Comparison of ENCODE assay signal across 24 mouse cellular contexts in the genomic region with DNA sequence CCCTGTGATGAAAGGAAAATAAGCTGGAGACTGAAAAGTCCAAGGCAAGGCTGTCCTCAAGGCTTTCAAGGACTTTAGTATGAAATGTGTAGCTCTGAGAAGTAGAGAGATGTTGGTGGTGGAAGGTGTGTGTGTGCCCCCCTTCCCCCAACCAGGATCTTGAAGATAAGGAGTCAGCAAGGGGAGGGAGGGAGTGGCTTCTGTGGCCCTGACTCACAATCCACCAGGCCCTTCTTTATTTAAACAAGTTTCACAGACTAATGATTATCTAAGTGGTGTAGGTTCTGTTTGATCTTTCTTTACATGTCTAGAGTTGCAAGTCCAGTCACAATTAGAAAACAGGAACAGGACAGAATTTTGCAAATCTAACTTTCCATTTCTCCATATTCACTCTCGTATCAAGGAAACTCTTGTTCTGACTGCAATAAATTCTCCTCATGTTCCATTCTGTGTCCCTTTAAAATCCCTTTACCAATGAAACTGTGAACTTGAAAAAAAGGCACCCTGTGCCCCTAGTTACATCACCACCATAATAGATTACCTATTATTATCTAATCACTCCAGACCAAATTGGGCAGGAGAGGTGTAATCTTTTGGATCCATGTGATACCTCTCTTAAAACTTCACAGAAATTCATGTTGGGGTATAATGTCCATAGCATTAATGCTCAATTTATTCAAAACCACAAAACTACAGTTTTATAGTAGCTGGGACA. TPM values are rescaled to one million over a fixed set of nuclear protein-coding genes. Genes with fewer than 3 reads are reported as not detected.
DNase-seq lines count a peak whose midpoint lies in the region; ATAC-seq lines count a peak whose summit lies in the region.
"Not testable (repeated sequence)": the region's sequence is repeated elsewhere in the genome, so short reads cannot be mapped to it uniquely, and the experiment has no call there.
"Had no signal": no experiment of that assay in that cellular context is flagged by ENCODE, and none has a peak within 500 bp of the region (broad histone marks: within the 10 kb centered on the region; RNA-seq: fewer than 3 reads in every experiment).

No protein-coding gene starts in this region.

- not testable (repeated sequence) for H3K4me3 ChIP-seq in intestine, embryonic 15.5 days (replicated peaks); kidney, embryonic 15.5 days (replicated peaks); liver, embryonic 12.5 days; liver, embryonic 16.5 days (ENCODE audit: low read depth, low read length); stomach, embryonic 16.5 days (replicated peaks; ENCODE audit: low read length)

- not testable (repeated sequence) for H3K9ac ChIP-seq in intestine, embryonic 15.5 days; kidney, embryonic 15.5 days; liver, embryonic 12.5 days; liver, embryonic 16.5 days (ENCODE audit: low read depth, low read length); stomach, embryonic 16.5 days (ENCODE audit: low read length)

- not testable (repeated sequence) for H3K27ac ChIP-seq in intestine, embryonic 15.5 days; kidney, embryonic 15.5 days; stomach, embryonic 16.5 days (ENCODE audit: low read length)
- H3K27ac ChIP-seq in liver, embryonic 12.5 days: peak overlapping the region; percentile 70; the same call in 1 of the 2 replicates
- H3K27ac ChIP-seq in liver, embryonic 16.5 days (ENCODE audit: low read length): peak overlapping the region; percentile 74

- H3K4me2 ChIP-seq in intestine, embryonic 15.5 days (replicated peaks); kidney, embryonic 15.5 days; liver, embryonic 16.5 days (ENCODE audit: low read depth, low read length); stomach, embryonic 16.5 days (ENCODE audit: low read depth, low read length): not testable (repeated sequence)
- H3K4me2 ChIP-seq in liver, embryonic 12.5 days: peak overlapping the region; percentile 27; the same call in 1 of the 2 replicates

- not testable (repeated sequence) for H3K9me3 ChIP-seq in intestine, embryonic 15.5 days; kidney, embryonic 15.5 days (replicated peaks); liver, embryonic 12.5 days (replicated peaks); liver, embryonic 16.5 days (replicated peaks; ENCODE audit: control insufficient read depth, low read length); stomach, embryonic 16.5 days (replicated peaks; ENCODE audit: control insufficient read depth, low read length)

- WGBS in intestine, embryonic 15.5 days: 53% methylated on average over 1 of the region's 1 CpGs
- 72% methylated on average over 1 of the region's 1 CpGs for WGBS in kidney, embryonic 15.5 days
- WGBS in liver, embryonic 12.5 days (ENCODE audit: insufficient replicate concordance): 75% methylated on average over 1 of the region's 1 CpGs
- no CpG with 5 or more reads among the region's 1 CpGs for WGBS in liver, embryonic 16.5 days (ENCODE audit: insufficient replicate concordance)
- WGBS in stomach, embryonic 16.5 days: 20% methylated on average over 1 of the region's 1 CpGs

- H3K4me1 ChIP-seq in intestine, embryonic 15.5 days (replicated peaks); kidney, embryonic 15.5 days; liver, embryonic 16.5 days (ENCODE audit: control insufficient read depth, low read depth, low read length); stomach, embryonic 16.5 days (ENCODE audit: control insufficient read depth, insufficient read depth, low read length): not testable (repeated sequence)
- H3K4me1 ChIP-seq in liver, embryonic 12.5 days: peaks cover 28% of the 10 kb centered on the region

- ATAC-seq in intestine, embryonic 15.5 days: peak; percentile 79
- 0 out of 2 replicates have a peak, but pooled peaks have one; percentile 6 for ATAC-seq in kidney, embryonic 15.5 days (replicated peaks; ENCODE audit: low FRiP score)
- ATAC-seq in liver, embryonic 12.5 days: peak; percentile 81
- ATAC-seq in liver, embryonic 16.5 days (ENCODE audit: low read depth): peak; percentile 80
- peak; percentile 50 for ATAC-seq in megakaryocyte progenitor cell, adult 5-6 weeks (replicated peaks; ENCODE audit: poor library complexity)
- ATAC-seq in stomach, embryonic 16.5 days (ENCODE audit: insufficient read depth, low FRiP score): peak; percentile 76; the same call in 1 of the 2 replicates

- peak; percentile 28 for DNase-seq in c-Kit-positive CD71-positive TER-119-positive erythroid progenitor cells, embryonic 14.5 days (ENCODE audit: low spot score)
- DNase-seq in urinary bladder, postnatal 25 days (ENCODE audit: low spot score): peak; percentile 9

- not testable (repeated sequence) for H3K36me3 ChIP-seq in intestine, embryonic 15.5 days; kidney, embryonic 15.5 days; liver, embryonic 12.5 days; liver, embryonic 16.5 days (ENCODE audit: control insufficient read depth, insufficient read depth); stomach, embryonic 16.5 days (ENCODE audit: control insufficient read depth, insufficient read depth, low read length)

- not testable (repeated sequence) for H3K27me3 ChIP-seq in intestine, embryonic 15.5 days (replicated peaks); kidney, embryonic 15.5 days; liver, embryonic 12.5 days (replicated peaks); liver, embryonic 16.5 days (ENCODE audit: control insufficient read depth, insufficient read depth, low read depth, low read length); stomach, embryonic 16.5 days (ENCODE audit: control insufficient read depth, insufficient read depth, low read length)

RNA-seq across cellular contexts. Expression of a gene that starts 22.4 kb away (rescaled TPM):
- polyA plus RNA-seq in intestine, embryonic 15.5 days (2015; fragmentation: Nextera tagmentation; extraction: Ambion mirVana): 3.3 and 5.3 TPM in 2 replicates
- polyA plus RNA-seq in kidney, embryonic 15.5 days (2015; fragmentation: Nextera tagmentation; extraction: Ambion mirVana): 0.27 and 0.94 TPM in 2 replicates
- 0.18 and 0.37 TPM in 2 replicates for polyA plus RNA-seq in liver, embryonic 12.5 days (2016; fragmentation: Nextera tagmentation; extraction: Ambion mirVana)
- polyA plus RNA-seq in liver, embryonic 16.5 days (2015; fragmentation: Nextera tagmentation; extraction: Ambion mirVana): 0.86 and 1.1 TPM in 2 replicates
- total RNA-seq in megakaryocyte progenitor cell, adult 5-6 weeks (2015): not detected in 2 replicates
- not detected in 2 replicates for total RNA-seq in megakaryocyte progenitor cell, adult 5-6 weeks (2017)
- 2.4 TPM in 2 replicates for polyA plus RNA-seq in stomach, embryonic 16.5 days (2015; fragmentation: Nextera tagmentation; extraction: Ambion mirVana)
- total RNA-seq: G1E; gastrocnemius, postnatal 10 days; heart, adult 18-20 months; heart, postnatal 10 days; heart, postnatal 4 days had no signal
- polyA plus RNA-seq: CD4-positive, CD25-positive, alpha-beta regulatory T cell, adult 4 months; embryonic facial prominence, embryonic 11.5 days; forebrain, embryonic 12.5 days; forebrain, embryonic 16.5 days; frontal cortex, adult 2 months; G1E; heart, embryonic 10.5 days; heart, embryonic 14.5 days had no signal

RNA-seq across cellular contexts. Expression of a gene that starts 43.3 kb away (rescaled TPM):
- 0.23 TPM in 1 of 2 replicates, not detected in the other for polyA plus RNA-seq in intestine, embryonic 15.5 days (2015; fragmentation: Nextera tagmentation; extraction: Ambion mirVana)
- polyA plus RNA-seq in kidney, embryonic 15.5 days (2015; fragmentation: Nextera tagmentation; extraction: Ambion mirVana): 0.94 and 1.2 TPM in 2 replicates
- 0.20 and 0.24 TPM in 2 replicates for polyA plus RNA-seq in liver, embryonic 12.5 days (2016; fragmentation: Nextera tagmentation; extraction: Ambion mirVana)
- 0.32 and 0.57 TPM in 2 replicates for polyA plus RNA-seq in liver, embryonic 16.5 days (2015; fragmentation: Nextera tagmentation; extraction: Ambion mirVana)
- total RNA-seq in megakaryocyte progenitor cell, adult 5-6 weeks (2015): not detected in 2 replicates
- total RNA-seq in megakaryocyte progenitor cell, adult 5-6 weeks (2017): not detected in 2 replicates
- polyA plus RNA-seq in stomach, embryonic 16.5 days (2015; fragmentation: Nextera tagmentation; extraction: Ambion mirVana): 0.48 TPM in 1 of 2 replicates, not detected in the other
- total RNA-seq: adrenal gland, postnatal 36 days; common myeloid progenitor, adult 5-6 weeks; G1E; gastrocnemius, postnatal 10 days; gastrocnemius, postnatal 4 days; heart, adult 18-20 months; heart, postnatal 10 days; heart, postnatal 4 days had no signal
- polyA plus RNA-seq: CD4-positive, CD25-positive, alpha-beta regulatory T cell, adult 4 months; embryonic facial prominence, embryonic 11.5 days; embryonic facial prominence, embryonic 15.5 days; forebrain, embryonic 12.5 days; forebrain, embryonic 16.5 days; frontal cortex, adult 2 months; G1E; heart, embryonic 10.5 days; heart, embryonic 14.5 days had no signal

RNA-seq across cellular contexts. Expression of a gene that starts 55.1 kb away (rescaled TPM):
- polyA plus RNA-seq in intestine, embryonic 15.5 days (2015; fragmentation: Nextera tagmentation; extraction: Ambion mirVana): 0.33 and 0.44 TPM in 2 replicates
- 0.16 TPM in 1 of 2 replicates, not detected in the other for polyA plus RNA-seq in kidney, embryonic 15.5 days (2015; fragmentation: Nextera tagmentation; extraction: Ambion mirVana)
- polyA plus RNA-seq in liver, embryonic 12.5 days (2016; fragmentation: Nextera tagmentation; extraction: Ambion mirVana): 0.21 and 0.37 TPM in 2 replicates
- polyA plus RNA-seq in liver, embryonic 16.5 days (2015; fragmentation: Nextera tagmentation; extraction: Ambion mirVana): 2.9 and 3.3 TPM in 2 replicates
- not detected in 2 replicates for total RNA-seq in megakaryocyte progenitor cell, adult 5-6 weeks (2015)
- not detected in 2 replicates for total RNA-seq in megakaryocyte progenitor cell, adult 5-6 weeks (2017)
- 0.06 and 0.36 TPM in 2 replicates for polyA plus RNA-seq in stomach, embryonic 16.5 days (2015; fragmentation: Nextera tagmentation; extraction: Ambion mirVana)
- total RNA-seq: common myeloid progenitor, adult 5-6 weeks; G1E; heart, adult 18-20 months had no signal
- polyA plus RNA-seq: CD4-positive, CD25-positive, alpha-beta regulatory T cell, adult 4 months; embryonic facial prominence, embryonic 11.5 days; embryonic facial prominence, embryonic 15.5 days; G1E; heart, embryonic 10.5 days had no signal

Comparison
In these comparisons a context has a peak if more than half of its experiments do, and no peak if none do; other contexts are left out.
1. ATAC-seq: peak in every context shown above with its lines; median percentile 81 in liver, embryonic 12.5 days; 80 in liver, embryonic 16.5 days; 79 in intestine, embryonic 15.5 days; 76 in stomach, embryonic 16.5 days; 50 in megakaryocyte progenitor cell, adult 5-6 weeks; 6 in kidney, embryonic 15.5 days.